Mouse (Mus musculus) heart, postnatal 0 days (tissue): ENCODE results near the gene Gm2916. TPM values are rescaled to one million over a fixed set of nuclear protein-coding genes. Genes with fewer than 3 reads are reported as not detected.
"Not testable (repeated sequence)": the region's sequence is repeated elsewhere in the genome, so short reads cannot be mapped to it uniquely, and the experiment has no call there.

Experiments used
- ATAC-seq: fragments of 200-750 bp; cut with Nextera tagmentation; 2 replicates; pipeline ENCODE4 v1.8.0; 2017; ENCODE audit warnings: low read depth, moderate number of reproducible peaks, moderate library complexity; ENCODE audit not compliant: insufficient read depth
- DNase-seq: peaks from one replicate; pipeline ENCODE4 v3.0.0-alpha.2; 2016; ENCODE audit warnings: low spot score
- H3K27ac ChIP-seq: fragments of 300-500 bp; sonication (generic); 2 replicates; pipeline ENCODE4 v1.5.1; 2014; ENCODE audit warnings: low read depth, mild to moderate bottlenecking
- H3K27me3 ChIP-seq: fragments of 300-500 bp; sonication (generic); 2 replicates; pipeline ENCODE4 v1.6.1; 2014; ENCODE audit warnings: low read length, mixed read lengths; ENCODE audit not compliant: control insufficient read depth, insufficient read depth
- H3K36me3 ChIP-seq: fragments of 300-500 bp; sonication (generic); replicated peaks from 2 replicates; pipeline ENCODE4 v1.6.1; 2014; ENCODE audit warnings: low read length, mixed read lengths; ENCODE audit not compliant: control insufficient read depth, insufficient read depth
- H3K4me1 ChIP-seq: fragments of 300-500 bp; sonication (generic); 2 replicates; pipeline ENCODE4 v1.6.1; 2014; ENCODE audit warnings: antibody characterized with exemption; ENCODE audit not compliant: control insufficient read depth, insufficient read depth
- H3K4me2 ChIP-seq: fragments of 300-500 bp; sonication (generic); 2 replicates; pipeline ENCODE4 v1.6.1; 2014; ENCODE audit warnings: low read depth, mild to moderate bottlenecking, low read length, moderate library complexity
- H3K4me3 ChIP-seq: fragments of 300-500 bp; sonication (generic); 2 replicates; pipeline ENCODE4 v1.5.1; 2014; ENCODE audit warnings: low read depth, low read length
- H3K9ac ChIP-seq: fragments of 300-500 bp; sonication (generic); replicated peaks from 2 replicates; pipeline ENCODE4 v1.6.1; 2014; ENCODE audit warnings: low read depth, low read length, mixed read lengths
- H3K9me3 ChIP-seq: fragments of 300-500 bp; sonication (generic); replicated peaks from 2 replicates; pipeline ENCODE4 v1.6.1; 2016; ENCODE audit warnings: low read length; ENCODE audit not compliant: control insufficient read depth
- WGBS: fragments of 180-500 bp; shearing (Covaris S2); extraction: QIAGEN DNeasy Blood & Tissue Kit; methylation state at CpG from one replicate; pipeline ENCODE4 v1.1.7; 2014; 5-methylcytosine and 5-hydroxymethylcytosine counted together
- polyA plus RNA-seq: library from polyadenylated mRNA; unstranded; fragments of >200 nt; fragmentation: Nextera tagmentation; extraction: Ambion mirVana; gene quantifications from 2 replicates; pipeline ENCODE4 v1.2.1, GENCODE M21; 2015
- total RNA-seq: library from RNA; depleted of rRNA; stranded (reverse); fragments of >200 nt; gene quantifications from 2 replicates; pipeline ENCODE4 v1.2.3, GENCODE M21; 2014; ENCODE audit warnings: low replicate concordance; rRNA removed

The Gm2916 gene
- total RNA-seq (not detected in 2 replicates), polyA plus RNA-seq (0.07 and 0.11 TPM in 2 replicates)

DNA sequence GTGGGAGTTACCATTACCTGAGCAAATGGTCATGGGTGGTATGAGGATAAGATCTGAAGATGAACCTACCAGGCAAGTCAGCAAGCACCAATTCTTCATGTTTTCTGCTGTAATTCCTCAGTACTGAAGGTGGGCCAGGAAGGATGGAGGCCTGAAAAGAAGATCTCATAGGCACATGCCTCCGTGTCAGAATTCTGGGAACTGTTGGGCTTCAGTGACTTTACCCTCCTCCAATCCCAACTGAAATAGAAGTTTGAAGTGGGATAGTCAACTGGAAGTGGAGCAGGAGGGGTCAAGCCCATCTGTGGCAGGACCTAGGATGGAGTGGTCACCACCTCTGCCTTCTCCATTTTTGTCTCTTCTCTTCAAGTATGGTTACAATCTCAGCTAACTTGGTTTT lies at the start of gene Gm2916:
Gm2916 (plus strand) TSS at position 301 of the 400 bp plus-strand sequence.
- WGBS: no CpG with 5 or more reads among the region's 1 CpGs
- H3K27me3 ChIP-seq, H3K4me2 ChIP-seq, DNase-seq, ATAC-seq, H3K4me1 ChIP-seq, H3K4me3 ChIP-seq, H3K36me3 ChIP-seq, H3K27ac ChIP-seq, H3K9me3 ChIP-seq, H3K9ac ChIP-seq: not testable (repeated sequence)

GRCm38 (mm10) chr14:3845945-3846344 lies 38.0 kb upstream of the Gm2916 start, which contains the start of gene Gm3033:
Gene Gm3033, plus strand, starts transcription at chr14:3846245.
- not testable (repeated sequence) for H3K27ac ChIP-seq, H3K4me3 ChIP-seq, H3K9ac ChIP-seq, H3K36me3 ChIP-seq, H3K27me3 ChIP-seq, ATAC-seq, H3K4me2 ChIP-seq, H3K4me1 ChIP-seq, H3K9me3 ChIP-seq, DNase-seq
- WGBS: no CpG with 5 or more reads among the region's 2 CpGs

DNA sequence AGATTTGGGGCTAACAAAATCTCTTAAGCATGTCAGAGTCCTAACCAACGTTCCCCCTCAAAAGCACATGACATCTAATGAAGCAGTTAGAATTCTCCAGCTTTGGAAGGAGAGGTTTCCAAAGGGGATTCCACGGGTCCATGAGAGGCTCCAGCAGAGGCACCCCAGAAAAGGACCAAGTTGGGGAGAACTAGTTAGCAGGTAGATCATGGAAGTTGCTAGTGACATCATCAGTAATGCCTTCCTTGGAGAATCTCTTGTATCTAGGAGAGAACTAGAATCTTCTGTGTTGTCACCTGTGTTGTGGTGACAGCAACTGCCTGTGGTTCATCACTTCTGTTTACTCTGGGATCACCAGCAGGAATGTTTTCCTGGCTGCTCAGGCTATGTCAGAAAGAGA lies 47.5 kb downstream of the Gm2916 start, which contains the start of gene Gm3029:
Gm3029 (plus strand) TSS at position 301 of the 400 bp plus-strand sequence.
- H3K4me3 ChIP-seq, H3K27ac ChIP-seq, H3K9ac ChIP-seq, H3K4me1 ChIP-seq, H3K36me3 ChIP-seq, H3K4me2 ChIP-seq, H3K27me3 ChIP-seq, DNase-seq, H3K9me3 ChIP-seq, ATAC-seq: not testable (repeated sequence)
- WGBS: 38% methylated on average over 1 of the region's 2 CpGs

GRCm38 (mm10) chr14:3963247-3963646 lies 79.3 kb downstream of the Gm2916 start, which contains the start of gene Gm3095:
Gene Gm3095, plus strand, starts transcription at chr14:3963547.
- no CpG with 5 or more reads among the region's 2 CpGs for WGBS
- not testable (repeated sequence) for H3K27me3 ChIP-seq, H3K9me3 ChIP-seq, H3K4me1 ChIP-seq, H3K36me3 ChIP-seq, ATAC-seq, DNase-seq, H3K9ac ChIP-seq, H3K27ac ChIP-seq, H3K4me2 ChIP-seq, H3K4me3 ChIP-seq

Other genes with a start within 250 kb of the Gm2916 start
- not detected in 2 replicates for gene Gm3012, start 249.7 kb upstream of the Gm2916 start, total RNA-seq
- gene Gm3012, start 249.7 kb upstream of the Gm2916 start, polyA plus RNA-seq: not detected in 2 replicates
- gene Gm3020, start 232.1 kb upstream of the Gm2916 start, total RNA-seq: 2.3 TPM in 1 of 2 replicates, not detected in the other
- 1.8 and 2.0 TPM in 2 replicates for gene Gm3020, start 232.1 kb upstream of the Gm2916 start, polyA plus RNA-seq
- not detected in 2 replicates for gene Gm3043, start 195.4 kb upstream of the Gm2916 start, total RNA-seq
- gene Gm3043, start 195.4 kb upstream of the Gm2916 start, polyA plus RNA-seq: not detected in 2 replicates
- 0.66 TPM in 1 of 2 replicates, not detected in the other for gene Gm3002, start 74.1 kb upstream of the Gm2916 start, total RNA-seq
- 0.41 and 0.77 TPM in 2 replicates for gene Gm3002, start 74.1 kb upstream of the Gm2916 start, polyA plus RNA-seq
- not detected in 2 replicates for gene Gm3033, start 37.9 kb upstream of the Gm2916 start, total RNA-seq
- gene Gm3033, start 37.9 kb upstream of the Gm2916 start, polyA plus RNA-seq: not detected in 2 replicates
- gene Gm3029, start 47.6 kb downstream of the Gm2916 start, total RNA-seq: not detected in 2 replicates
- gene Gm3029, start 47.6 kb downstream of the Gm2916 start, polyA plus RNA-seq: not detected in 2 replicates
- 0.08 and 2.3 TPM in 2 replicates for gene Gm3095, start 79.4 kb downstream of the Gm2916 start, total RNA-seq
- not detected in 2 replicates for gene Gm3095, start 79.4 kb downstream of the Gm2916 start, polyA plus RNA-seq
- gene Gm3099, start 114.2 kb downstream of the Gm2916 start, total RNA-seq: not detected in 2 replicates
- not detected in 2 replicates for gene Gm3099, start 114.2 kb downstream of the Gm2916 start, polyA plus RNA-seq
- gene Gm5796, start 139.8 kb downstream of the Gm2916 start, total RNA-seq: 0.23 TPM in 1 of 2 replicates, not detected in the other
- gene Gm5796, start 139.8 kb downstream of the Gm2916 start, polyA plus RNA-seq: 0.14 and 0.22 TPM in 2 replicates
- not detected in 2 replicates for gene Gm3115, start 199.9 kb downstream of the Gm2916 start, total RNA-seq
- gene Gm3115, start 199.9 kb downstream of the Gm2916 start, polyA plus RNA-seq: not detected in 2 replicates
- gene Gm8108, start 226.4 kb downstream of the Gm2916 start, total RNA-seq: 0.12 TPM in 1 of 2 replicates, not detected in the other
- gene Gm8108, start 226.4 kb downstream of the Gm2916 start, polyA plus RNA-seq: 0.14 and 0.21 TPM in 2 replicates